Mouse (Mus musculus): ENCODE data around the gene Rpusd4. TPM values are rescaled to one million over a fixed set of nuclear protein-coding genes. Genes with fewer than 3 reads are reported as not detected.

The Rpusd4 gene
- total RNA-seq, 2 experiments from 2014 or later: 6.7 to 7.4 TPM

Other genes with a start within 250 kb of the Rpusd4 start
- gene St3gal4, start 148.6 kb upstream of the Rpusd4 start, total RNA-seq (2021): 1 to 10 TPM; 2.5 to 4.4 TPM
- 1 to 10 TPM; 6.0 to 6.8 TPM for gene Dcps, start 91.8 kb upstream of the Rpusd4 start, total RNA-seq (2021)
- gene Srpr, start 67.7 kb upstream of the Rpusd4 start, total RNA-seq (2021): 100 to 1,000 TPM; 190 to 215 TPM
- 10 to 100 TPM; 27.3 to 32.1 TPM for gene Tirap, start 67.6 kb upstream of the Rpusd4 start, total RNA-seq (2021)
- 10 to 100 TPM; 17.8 to 24.4 TPM for gene Foxred1, start 56.8 kb upstream of the Rpusd4 start, total RNA-seq (2021)
- 10 to 100 TPM; 21.6 to 23.6 TPM for gene Fam118b, start 60 bp upstream of the Rpusd4 start, total RNA-seq (2021)
- gene Cdon, start 153.3 kb downstream of the Rpusd4 start, total RNA-seq (2021): 10 to 100 TPM; 12.8 to 14.0 TPM